Mouse (Mus musculus): Measurements from ENCODE around the gene Fam171a2. TPM values are rescaled to one million over a fixed set of nuclear protein-coding genes. Genes with fewer than 3 reads are reported as not detected.
A peak's percentile ranks its signal among the peaks of the same experiment; 100 is the strongest.

Gene Fam171a2
- polyA plus RNA-seq, 1 experiment from 2014 or later = 2.8 TPM

DNA sequence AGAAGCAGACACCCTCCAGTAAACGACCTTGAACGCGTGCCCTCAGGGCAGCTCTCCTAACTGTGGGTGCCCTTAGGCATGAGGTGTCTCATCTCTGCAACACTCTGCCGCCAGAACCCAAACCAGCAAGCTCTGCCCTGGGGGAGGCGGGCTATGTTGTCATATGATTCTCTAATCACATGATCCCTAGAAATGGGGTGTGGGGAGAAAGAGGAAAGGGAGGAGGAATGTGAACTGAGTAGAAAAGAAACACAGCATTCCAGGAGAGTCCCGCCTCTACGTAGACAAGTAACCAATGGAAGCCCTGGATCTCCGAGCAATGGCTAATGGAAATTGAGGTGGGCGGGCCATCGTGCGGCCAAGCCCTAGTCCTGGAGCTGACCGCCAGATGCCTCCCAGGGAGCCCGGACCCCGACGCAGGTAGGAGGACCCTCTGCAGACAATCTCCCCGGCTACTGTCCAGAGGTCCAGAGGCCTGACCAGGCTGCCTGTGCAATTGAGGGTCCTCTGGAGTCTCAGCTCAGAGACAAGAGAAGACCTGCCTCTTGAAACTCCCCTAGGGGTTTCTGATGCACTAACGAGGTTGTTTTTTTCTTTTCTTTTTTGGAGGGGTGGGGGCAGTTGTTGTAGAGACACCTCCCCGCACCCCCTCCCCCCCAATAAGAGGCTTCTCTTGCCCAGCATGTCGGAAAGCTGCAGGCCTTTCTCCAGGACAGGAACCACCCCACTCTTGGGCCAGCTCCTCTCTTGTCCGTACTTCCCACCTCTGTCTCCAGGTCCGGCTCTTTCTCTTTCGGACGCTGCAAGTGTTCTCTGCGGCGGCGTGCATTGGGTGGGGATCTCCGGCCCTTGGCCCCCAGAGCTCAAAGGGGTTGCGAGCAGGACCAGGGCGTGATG is 17.1 kb downstream of the Fam171a2 start, which contains the start of gene Grn:
Gene Grn, plus strand, starts transcription at position 195 of the 897 bp plus-strand sequence.
- H3K9me3 ChIP-seq = no peaks in the 10 kb centered on the region
- H3K4me3 ChIP-seq = peak within 1 kb of the TSS; percentile 72
- WGBS = under 1% methylated on average over 29 of the region's 29 CpGs
- DNase-seq (ENCODE audit: extremely low spot score, low spot score) = peak; percentile 88
- peaks cover 34% of the 10 kb centered on the region for H3K4me1 ChIP-seq
- H3K27me3 ChIP-seq (ENCODE audit: poor library complexity, severe bottlenecking) = peaks cover 15% of the 10 kb centered on the region
- H3K36me3 ChIP-seq (replicated peaks) = peaks cover 22% of the 10 kb centered on the region
- peak within 1 kb of the TSS; percentile 85 for H3K27ac ChIP-seq

DNA sequence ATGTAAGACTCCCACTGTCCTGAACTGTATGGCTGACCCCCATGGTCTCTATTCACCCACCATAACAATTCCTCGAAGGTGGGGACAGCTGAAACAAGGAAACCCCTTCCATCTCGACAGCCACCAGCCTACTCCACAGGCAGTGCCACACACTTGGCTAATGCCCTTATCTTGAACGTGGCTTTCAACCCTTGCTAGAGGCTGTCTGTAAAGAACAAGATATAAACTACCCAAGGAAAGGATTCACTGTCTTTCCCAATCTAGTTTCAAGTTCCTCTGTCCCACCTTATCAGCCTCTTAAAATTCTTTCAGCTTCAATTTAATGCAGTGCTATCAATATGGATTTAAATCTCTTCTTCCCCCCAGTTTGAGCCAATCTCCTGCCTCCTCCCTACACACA is 17.9 kb downstream of the Fam171a2 start:
- Histone ChIP-seq H3K36me3 (replicated peaks) (peaks cover 14% of the 10 kb centered on the region), H3K9me3 (no peaks in the 10 kb centered on the region), H3K4me3 (peak overlapping the region; percentile 72), H3K4me1 (peaks cover 34% of the 10 kb centered on the region), H3K27ac (peak overlapping the region; percentile 85; the same call in 1 of the 2 replicates), H3K27me3 (ENCODE audit: poor library complexity, severe bottlenecking) (peaks cover 7% of the 10 kb centered on the region; the same call in 1 of the 2 replicates)
- 58% methylated on average over 3 of the region's 3 CpGs for whole genome bisulfite sequencing
- DNase-seq (ENCODE audit: extremely low spot score, low spot score) = no peak

DNA sequence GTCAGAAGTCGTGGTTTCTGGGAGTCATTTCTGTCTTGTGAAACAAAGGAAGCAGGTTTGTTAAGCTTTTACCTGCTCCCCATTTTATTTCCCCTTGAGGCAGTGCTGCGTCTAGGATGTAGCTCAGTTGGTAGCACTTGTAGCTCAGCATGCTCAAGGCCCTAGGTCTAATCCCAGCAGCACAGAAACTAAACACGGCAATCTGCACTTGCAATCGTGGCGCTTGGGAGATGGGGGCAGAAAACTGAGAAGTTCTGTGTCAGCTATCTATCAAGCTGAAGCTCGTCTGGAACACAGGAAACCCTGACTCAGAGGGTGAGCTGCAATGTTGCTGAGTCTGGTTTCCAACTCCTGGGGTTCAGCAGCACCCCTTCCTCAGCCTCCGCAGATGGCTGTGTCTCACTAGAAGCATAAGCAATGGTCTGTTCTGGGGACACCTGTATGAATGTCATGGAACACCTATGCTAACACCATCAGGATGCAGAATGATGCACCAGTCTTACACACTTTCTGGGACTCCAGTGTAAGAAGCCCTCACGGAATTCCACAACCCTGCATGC is 18.4 kb downstream of the Fam171a2 start:
- no peak overlapping the region for H3K27ac ChIP-seq
- WGBS = 68% methylated on average over 8 of the region's 8 CpGs
- peaks cover 34% of the 10 kb centered on the region for H3K4me1 ChIP-seq
- DNase-seq (ENCODE audit: extremely low spot score, low spot score) = no peak
- no peak overlapping the region for H3K4me3 ChIP-seq
- H3K9me3 ChIP-seq = no peaks in the 10 kb centered on the region
- peaks cover 6% of the 10 kb centered on the region; the same call in 1 of the 2 replicates for H3K27me3 ChIP-seq (ENCODE audit: poor library complexity, severe bottlenecking)
- H3K36me3 ChIP-seq (replicated peaks) = peaks cover 10% of the 10 kb centered on the region

DNA sequence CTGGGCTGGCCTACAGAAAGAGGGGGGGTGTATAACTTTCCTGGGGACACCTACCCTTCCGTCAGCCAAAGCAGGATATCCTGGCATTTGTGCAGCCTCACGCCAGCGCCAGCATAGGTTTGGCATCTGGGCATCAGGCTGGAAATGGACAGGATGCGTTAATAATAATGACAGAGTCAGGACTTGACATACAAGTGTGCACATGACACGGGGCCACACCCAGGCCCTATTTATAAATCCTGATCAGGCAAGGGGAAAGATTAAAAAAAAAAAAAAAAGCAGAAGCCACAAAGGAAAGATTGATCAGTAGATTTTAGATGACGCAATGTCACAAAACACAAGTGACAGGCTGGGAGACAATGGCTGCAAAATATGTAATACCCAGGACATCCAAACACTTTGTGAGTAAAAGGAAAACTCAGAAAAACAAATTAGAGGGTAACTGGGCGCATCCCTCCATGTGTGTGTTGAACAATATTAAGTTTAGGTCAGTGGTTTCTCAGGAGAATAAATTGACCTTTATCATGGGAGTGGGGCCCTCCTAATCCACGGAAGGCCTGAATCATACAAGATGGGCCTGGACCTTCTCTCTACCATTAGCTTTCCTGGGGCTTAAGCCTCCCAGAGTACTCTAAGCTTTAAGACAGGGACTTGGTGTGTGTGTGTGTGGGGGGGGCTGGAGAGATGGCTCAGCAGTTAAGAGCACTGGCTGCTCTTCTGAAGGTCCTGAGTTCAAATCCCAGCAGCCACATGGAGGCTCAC is 21.7 kb downstream of the Fam171a2 start:
- no peak overlapping the region for H3K4me3 ChIP-seq
- H3K36me3 ChIP-seq (replicated peaks) = no peaks in the 10 kb centered on the region
- no peak for DNase-seq (ENCODE audit: extremely low spot score, low spot score)
- H3K4me1 ChIP-seq = peaks cover 15% of the 10 kb centered on the region
- H3K27ac ChIP-seq = no peak overlapping the region
- H3K9me3 ChIP-seq = no peaks in the 10 kb centered on the region
- peaks cover 6% of the 10 kb centered on the region; the same call in 1 of the 2 replicates for H3K27me3 ChIP-seq (ENCODE audit: poor library complexity, severe bottlenecking)
- 88% methylated on average over 8 of the region's 8 CpGs for whole genome bisulfite sequencing

DNA sequence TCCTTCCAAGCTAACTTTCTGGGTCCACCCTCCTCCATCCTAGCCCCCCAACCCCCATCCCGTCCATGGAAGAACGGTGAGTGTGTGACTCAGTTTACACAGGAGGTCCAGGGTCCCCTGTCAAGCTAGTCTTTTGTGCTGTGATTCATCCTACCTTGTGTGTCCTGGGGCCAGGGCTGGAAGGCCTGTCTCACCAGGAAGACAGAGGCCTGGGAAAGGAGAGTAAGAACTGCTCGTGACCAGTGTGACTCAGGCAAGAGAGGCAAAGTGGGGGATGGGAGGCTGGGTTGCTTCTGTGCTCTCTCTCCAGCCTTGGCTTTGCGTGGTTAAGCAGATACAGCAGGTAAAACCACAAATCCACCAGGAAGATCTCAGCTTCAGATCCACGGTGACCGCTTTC is 22.8 kb downstream of the Fam171a2 start:
- no peak overlapping the region for H3K4me3 ChIP-seq
- peaks cover 5% of the 10 kb centered on the region for H3K4me1 ChIP-seq
- 76% methylated on average over 6 of the region's 6 CpGs for WGBS
- no peaks in the 10 kb centered on the region; the same call in 1 of the 2 replicates for H3K9me3 ChIP-seq
- H3K27ac ChIP-seq = no peak overlapping the region
- no peaks in the 10 kb centered on the region for H3K36me3 ChIP-seq (replicated peaks)
- H3K27me3 ChIP-seq (ENCODE audit: poor library complexity, severe bottlenecking) = peaks cover 6% of the 10 kb centered on the region; the same call in 1 of the 2 replicates
- DNase-seq (ENCODE audit: extremely low spot score, low spot score) = no peak

DNA sequence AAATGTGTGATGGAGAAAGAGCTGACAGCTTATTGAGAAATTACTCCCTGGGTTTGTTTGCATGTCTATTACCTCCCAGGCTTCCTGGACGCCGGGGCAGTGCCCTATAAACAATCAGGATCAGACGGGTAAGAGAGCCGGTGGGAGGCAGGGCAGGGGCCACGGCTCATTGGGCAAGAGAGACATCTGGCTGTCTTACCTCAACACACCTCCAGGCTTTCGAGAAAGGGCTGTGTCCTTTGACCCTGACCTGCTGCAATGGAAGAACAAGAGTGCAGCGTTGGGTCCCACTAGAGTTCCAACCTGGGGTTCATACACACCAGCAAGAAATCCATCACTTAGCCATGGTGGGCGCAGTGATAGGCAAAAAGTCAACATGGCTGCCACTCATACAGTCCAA is 25.9 kb downstream of the Fam171a2 start:
- DNase-seq (ENCODE audit: extremely low spot score, low spot score) = no peak
- H3K9me3 ChIP-seq = no peaks in the 10 kb centered on the region; the same call in 1 of the 2 replicates
- H3K27ac ChIP-seq = no peak overlapping the region
- no peaks in the 10 kb centered on the region for H3K4me1 ChIP-seq
- 71% methylated on average over 8 of the region's 8 CpGs for WGBS
- no peaks in the 10 kb centered on the region for H3K36me3 ChIP-seq (replicated peaks)
- no peaks in the 10 kb centered on the region for H3K27me3 ChIP-seq (ENCODE audit: poor library complexity, severe bottlenecking)
- H3K4me3 ChIP-seq = no peak overlapping the region

DNA sequence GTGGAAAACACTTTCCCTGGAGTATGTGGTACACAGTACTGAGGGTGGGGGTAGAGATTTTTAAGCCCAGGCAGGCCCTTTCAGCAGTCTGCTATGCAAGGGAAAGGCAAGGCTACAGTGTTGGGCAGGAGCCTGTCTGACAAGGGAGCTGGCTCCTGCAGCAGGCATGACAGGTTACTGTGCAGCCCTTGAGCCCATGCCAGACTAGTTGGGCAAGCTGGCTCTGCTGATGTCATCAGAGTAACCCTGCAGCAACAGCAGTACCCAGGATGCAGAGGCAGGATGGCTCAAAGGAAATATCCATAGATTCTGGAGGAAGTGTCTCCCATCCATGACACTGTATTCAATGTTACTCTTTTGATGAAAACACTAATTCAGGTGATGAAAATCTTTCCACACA is 28.6 kb downstream of the Fam171a2 start:
- Histone ChIP-seq H3K4me1 (0 out of 2 replicates have a peak, but pooled peaks cover 2% of the 10 kb centered on the region), H3K36me3 (replicated peaks) (no peaks in the 10 kb centered on the region), H3K27ac (no peak overlapping the region), H3K9me3 (no peaks in the 10 kb centered on the region; the same call in 1 of the 2 replicates), H3K4me3 (no peak overlapping the region), H3K27me3 (ENCODE audit: poor library complexity, severe bottlenecking) (no peaks in the 10 kb centered on the region)
- DNase-seq (ENCODE audit: extremely low spot score, low spot score) = no peak

DNA sequence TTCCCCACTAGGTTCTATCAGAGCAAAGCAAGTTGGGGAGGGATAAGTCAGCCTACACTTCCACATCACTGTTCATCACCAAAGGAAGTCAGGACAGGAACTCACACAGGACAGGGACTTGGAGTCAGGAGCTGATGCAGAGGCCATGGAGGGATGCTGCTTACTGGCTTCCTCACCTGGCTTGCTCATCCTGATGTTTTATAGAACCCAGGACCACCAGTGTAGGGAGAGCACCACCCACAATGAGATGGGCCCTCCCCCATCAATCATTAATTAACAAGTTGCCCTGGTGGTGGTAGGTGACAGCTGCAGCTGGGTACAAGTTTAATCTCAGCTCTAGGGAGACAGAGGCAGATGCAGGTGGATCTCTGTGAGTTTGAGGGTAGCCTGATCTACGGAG is 30.3 kb downstream of the Fam171a2 start:
- Histone ChIP-seq H3K4me1 (0 out of 2 replicates have a peak, but pooled peaks cover 2% of the 10 kb centered on the region), H3K4me3 (no peak overlapping the region), H3K27me3 (ENCODE audit: poor library complexity, severe bottlenecking) (no peaks in the 10 kb centered on the region), H3K27ac (no peak overlapping the region), H3K9me3 (no peaks in the 10 kb centered on the region; the same call in 1 of the 2 replicates), H3K36me3 (replicated peaks) (no peaks in the 10 kb centered on the region)
- 64% methylated on average over 1 of the region's 1 CpGs for WGBS
- no peak for DNase-seq (ENCODE audit: extremely low spot score, low spot score)

DNA sequence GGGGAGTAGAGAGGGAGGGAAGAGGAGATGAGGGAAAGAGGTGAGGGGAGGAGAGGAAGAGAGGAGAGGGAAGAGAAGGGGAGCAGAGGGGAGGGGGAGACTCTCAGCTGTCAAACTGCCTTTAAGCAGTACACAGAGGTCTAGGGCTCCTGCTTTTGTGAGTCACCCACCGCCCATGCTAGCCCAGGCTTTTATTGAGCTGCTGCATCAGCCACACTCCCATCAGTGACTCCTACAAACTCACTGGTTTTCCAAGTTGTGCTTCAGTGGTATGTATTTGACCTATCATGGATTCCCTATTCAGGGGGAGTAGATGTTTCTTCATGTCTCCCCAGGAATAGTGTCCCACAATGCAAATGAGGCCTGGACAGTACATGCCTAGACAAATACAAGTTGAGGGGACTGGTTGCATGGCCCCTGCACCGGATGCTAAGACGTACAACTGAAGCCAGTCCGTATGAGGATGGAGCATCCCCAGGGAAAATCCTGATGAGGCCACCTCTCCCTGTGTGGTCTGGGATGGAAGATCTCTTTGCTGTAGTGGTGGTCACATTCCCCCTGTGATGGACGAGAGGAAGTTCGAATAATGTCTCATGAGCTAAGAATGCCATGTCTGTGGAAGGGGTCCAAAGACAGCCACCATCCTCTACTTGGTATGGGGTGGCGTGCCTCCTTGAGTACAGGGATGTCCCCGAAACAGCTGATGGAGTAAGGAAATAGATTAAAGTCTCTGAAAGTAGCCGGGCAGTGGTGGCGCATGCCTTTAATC is 32.3 kb downstream of the Fam171a2 start:
- no peak overlapping the region for H3K4me3 ChIP-seq
- DNase-seq (ENCODE audit: extremely low spot score, low spot score) = no peak
- WGBS = 78% methylated on average over 10 of the region's 10 CpGs
- no peak overlapping the region for H3K27ac ChIP-seq
- H3K36me3 ChIP-seq (replicated peaks) = no peaks in the 10 kb centered on the region
- H3K9me3 ChIP-seq = no peaks in the 10 kb centered on the region; the same call in 1 of the 2 replicates
- H3K27me3 ChIP-seq (ENCODE audit: poor library complexity, severe bottlenecking) = no peaks in the 10 kb centered on the region
- peaks cover 11% of the 10 kb centered on the region; the same call in 1 of the 2 replicates for H3K4me1 ChIP-seq

DNA sequence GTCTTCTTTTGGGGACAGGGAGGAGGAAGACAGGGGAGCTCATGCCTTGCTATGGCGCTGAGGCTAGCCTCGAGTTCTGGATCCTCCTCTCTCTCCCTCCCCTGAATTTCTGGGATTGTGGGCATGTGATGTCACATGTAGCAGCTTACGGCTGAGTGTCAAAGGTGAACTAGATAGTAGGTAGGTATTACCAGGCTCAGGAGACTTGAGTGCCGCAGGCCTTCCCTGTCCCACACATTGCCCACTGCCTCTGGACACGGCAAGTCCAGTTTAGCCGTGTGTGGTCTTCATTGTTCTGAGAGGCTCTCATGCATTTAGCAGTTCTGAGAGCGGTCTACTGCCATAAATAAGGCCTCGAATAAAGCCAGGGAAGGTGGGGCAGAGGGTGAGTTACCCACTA is 34.4 kb downstream of the Fam171a2 start:
- H3K36me3 ChIP-seq (replicated peaks) = no peaks in the 10 kb centered on the region
- no peak overlapping the region for H3K4me3 ChIP-seq
- H3K27ac ChIP-seq = no peak overlapping the region
- H3K27me3 ChIP-seq (ENCODE audit: poor library complexity, severe bottlenecking) = no peaks in the 10 kb centered on the region
- peaks cover 26% of the 10 kb centered on the region for H3K4me1 ChIP-seq
- DNase-seq (ENCODE audit: extremely low spot score, low spot score) = no peak
- H3K9me3 ChIP-seq = no peaks in the 10 kb centered on the region
- WGBS = 86% methylated on average over 8 of the region's 8 CpGs

DNA sequence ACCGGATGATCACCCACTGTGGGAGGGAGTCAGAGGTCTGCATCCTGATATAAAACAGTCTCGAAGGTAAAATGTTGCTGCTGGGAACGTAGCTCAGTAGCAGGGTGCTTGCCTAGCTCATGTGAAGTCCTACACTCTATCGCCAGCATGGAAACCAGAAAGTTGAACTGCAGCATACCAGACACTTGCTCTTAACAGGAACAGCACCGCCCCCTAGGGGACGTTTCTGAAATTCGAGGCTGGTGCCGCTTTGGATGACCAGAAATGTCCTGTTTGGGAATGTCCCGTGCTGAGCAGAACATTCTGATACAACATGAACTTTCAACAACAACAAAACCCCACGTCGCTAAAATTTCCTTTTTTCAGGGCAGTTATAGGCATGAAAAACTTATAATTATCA is 35.8 kb downstream of the Fam171a2 start:
- peak; percentile 86 for DNase-seq (ENCODE audit: extremely low spot score, low spot score)
- 10% methylated on average over 11 of the region's 11 CpGs for WGBS
- no peaks in the 10 kb centered on the region for H3K27me3 ChIP-seq (ENCODE audit: poor library complexity, severe bottlenecking)
- H3K27ac ChIP-seq = no peak overlapping the region
- peaks cover 39% of the 10 kb centered on the region for H3K4me1 ChIP-seq
- no peaks in the 10 kb centered on the region for H3K9me3 ChIP-seq
- no peak overlapping the region for H3K4me3 ChIP-seq
- H3K36me3 ChIP-seq (replicated peaks) = no peaks in the 10 kb centered on the region

DNA sequence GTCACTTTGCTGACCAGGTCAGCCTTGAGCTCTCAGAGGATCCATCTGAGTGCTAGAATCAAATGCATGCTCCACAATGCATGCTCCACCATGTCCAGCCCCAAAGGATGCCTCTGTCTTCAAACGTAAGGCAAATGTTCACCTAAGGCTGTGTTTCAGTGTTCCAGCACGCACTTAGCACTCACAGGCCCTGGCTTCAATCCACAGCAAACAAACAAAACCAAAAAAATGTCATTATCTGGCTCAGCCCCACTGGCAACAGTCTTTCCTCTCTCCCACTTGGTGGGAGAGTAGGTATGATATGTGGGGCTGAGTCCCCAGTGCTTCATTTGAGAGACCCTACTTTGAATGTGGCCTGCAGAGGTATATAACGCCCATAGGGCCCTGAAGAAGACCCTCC is 36.4 kb downstream of the Fam171a2 start:
- DNase-seq (ENCODE audit: extremely low spot score, low spot score) = no peak
- Histone ChIP-seq H3K27me3 (ENCODE audit: poor library complexity, severe bottlenecking) (no peaks in the 10 kb centered on the region), H3K4me1 (peaks cover 46% of the 10 kb centered on the region), H3K36me3 (replicated peaks) (no peaks in the 10 kb centered on the region), H3K27ac (no peak overlapping the region), H3K4me3 (no peak overlapping the region), H3K9me3 (no peaks in the 10 kb centered on the region)
- 85% methylated on average over 3 of the region's 3 CpGs for WGBS
